Mouse (Mus musculus) forebrain, postnatal 0 days (tissue): ENCODE measurements around the gene Ptgs1. TPM values are rescaled to one million over a fixed set of nuclear protein-coding genes. Genes with fewer than 3 reads are reported as not detected.

Source experiments
- ATAC-seq: fragments of 200-750 bp; cut with Nextera tagmentation; 2 replicates; pipeline ENCODE4 v1.8.0; 2017; ENCODE audit warnings: mild to moderate bottlenecking, moderate library complexity
- DNase-seq: peaks from one replicate; pipeline ENCODE4 v3.0.0-alpha.2; 2015
- H3K27ac ChIP-seq: fragments of 300-500 bp; sonication (generic); 2 replicates; pipeline ENCODE4 v1.5.1; 2014; ENCODE audit warnings: low read depth, mild to moderate bottlenecking, antibody characterized with exemption, low read length, moderate library complexity, mixed read lengths
- H3K27me3 ChIP-seq: fragments of 300-500 bp; sonication (generic); 2 replicates; pipeline ENCODE4 v1.6.1; 2014; ENCODE audit warnings: mild to moderate bottlenecking, low read length, mixed read lengths; ENCODE audit not compliant: insufficient read depth
- H3K36me3 ChIP-seq: fragments of 300-500 bp; sonication (generic); 2 replicates; pipeline ENCODE4 v1.6.1; 2014; ENCODE audit warnings: mild to moderate bottlenecking, moderate library complexity; ENCODE audit not compliant: insufficient read depth
- H3K4me1 ChIP-seq: fragments of 300-500 bp; sonication (generic); 2 replicates; pipeline ENCODE4 v1.6.1; 2014; ENCODE audit warnings: antibody characterized with exemption; ENCODE audit not compliant: insufficient read depth
- H3K4me2 ChIP-seq: fragments of 300-500 bp; sonication (generic); 2 replicates; pipeline ENCODE4 v1.6.1; 2014; ENCODE audit warnings: low read depth, mild to moderate bottlenecking, moderate library complexity
- H3K4me3 ChIP-seq: fragments of 300-500 bp; sonication (generic); 2 replicates; pipeline ENCODE4 v1.5.1; 2014; ENCODE audit warnings: low read depth, low read length, mixed read lengths
- H3K9ac ChIP-seq: fragments of 300-500 bp; sonication (generic); 2 replicates; pipeline ENCODE4 v1.6.1; 2014; ENCODE audit warnings: mild to moderate bottlenecking
- H3K9me3 ChIP-seq: fragments of 300-500 bp; sonication (generic); 2 replicates; pipeline ENCODE4 v1.6.1; 2016; ENCODE audit warnings: low read length
- CTCF ChIP-seq: sonication (generic); IDR thresholded peaks from 2 replicates; pipeline ENCODE4 v1.5.1; 2016; ENCODE audit warnings: antibody characterized with exemption, control low read depth, low read depth
- WGBS: fragments of 180-500 bp; shearing (Covaris S2); extraction: QIAGEN DNeasy Blood & Tissue Kit; methylation state at CpG from one replicate; pipeline ENCODE4 v1.1.7; 2014; 5-methylcytosine and 5-hydroxymethylcytosine counted together
- polyA plus RNA-seq: library from polyadenylated mRNA; unstranded; fragments of >200 nt; fragmentation: Nextera tagmentation; extraction: Ambion mirVana; gene quantifications from 2 replicates; pipeline ENCODE4 v1.2.1, GENCODE M21; 2015
- total RNA-seq: library from RNA; depleted of rRNA; stranded (reverse); fragments of >200 nt; gene quantifications from 2 replicates; pipeline ENCODE4 v1.2.3, GENCODE M21; 2014

Ptgs1 gene
- total and polyA plus RNA-seq, 2 experiments from 2014 or later, result 5.5 to 6.6 TPM

DNA sequence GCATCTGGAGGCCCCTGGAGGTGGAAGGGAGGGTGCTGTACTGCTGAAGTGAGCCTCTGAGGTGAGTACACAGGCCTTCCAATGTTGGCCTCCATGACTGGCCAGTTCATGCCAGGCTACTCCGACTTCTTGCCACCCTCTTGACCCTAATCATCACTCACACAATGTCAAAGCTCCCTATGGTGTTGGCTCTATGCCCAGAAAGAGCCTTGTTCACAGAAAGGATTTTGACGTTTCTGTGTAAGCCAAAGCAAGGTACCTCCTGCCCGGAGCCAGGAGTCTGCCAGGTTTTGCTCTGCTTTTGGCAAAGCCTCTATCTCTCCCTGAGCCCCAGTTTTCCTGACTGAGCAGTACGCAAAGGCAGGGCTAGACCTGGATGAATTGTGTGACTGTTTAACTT is 5.7 kb downstream of the Ptgs1 start:
- 22% methylated on average over 4 of the region's 4 CpGs for WGBS
- Histone ChIP-seq H3K4me3 (no peak overlapping the region), H3K27me3 (no peaks in the 10 kb centered on the region), H3K36me3 (no peaks in the 10 kb centered on the region), H3K9ac (no peak overlapping the region), H3K27ac (no peak overlapping the region), H3K4me2 (no peak overlapping the region), H3K4me1 (no peaks in the 10 kb centered on the region), H3K9me3 (no peaks in the 10 kb centered on the region)
- ATAC-seq (peak; percentile 62), DNase-seq (peak; percentile 24)
- TF ChIP-seq CTCF, result no peak

DNA sequence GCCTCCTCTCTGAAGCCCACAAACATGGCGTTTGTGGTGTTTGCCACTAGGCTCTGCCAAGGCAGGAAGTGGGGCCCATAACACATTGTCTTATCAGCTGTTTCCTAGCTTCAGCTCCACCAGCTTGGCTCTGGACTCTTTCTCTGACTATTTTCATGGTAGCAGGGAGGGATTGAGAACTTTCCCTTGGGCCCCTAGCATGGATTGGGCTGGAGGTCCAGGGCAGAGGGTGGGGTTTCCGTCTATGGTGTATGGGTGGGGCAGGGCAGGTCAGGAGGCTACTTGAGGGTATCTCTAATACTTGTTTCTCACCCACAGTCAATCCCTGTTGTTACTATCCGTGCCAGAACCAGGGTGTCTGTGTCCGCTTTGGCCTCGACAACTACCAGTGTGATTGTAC is 6.7 kb downstream of the Ptgs1 start:
- no peaks in the 10 kb centered on the region for H3K4me1 ChIP-seq
- H3K4me2 ChIP-seq, result no peak overlapping the region
- H3K27ac ChIP-seq, result no peak overlapping the region
- no peaks in the 10 kb centered on the region for H3K36me3 ChIP-seq
- TF ChIP-seq CTCF, result no peak
- H3K27me3 ChIP-seq, result no peaks in the 10 kb centered on the region
- WGBS, result 90% methylated on average over 5 of the region's 5 CpGs
- ATAC-seq, result no peak
- no peak for DNase-seq
- H3K9me3 ChIP-seq, result no peaks in the 10 kb centered on the region
- no peak overlapping the region for H3K4me3 ChIP-seq
- H3K9ac ChIP-seq, result no peak overlapping the region

DNA sequence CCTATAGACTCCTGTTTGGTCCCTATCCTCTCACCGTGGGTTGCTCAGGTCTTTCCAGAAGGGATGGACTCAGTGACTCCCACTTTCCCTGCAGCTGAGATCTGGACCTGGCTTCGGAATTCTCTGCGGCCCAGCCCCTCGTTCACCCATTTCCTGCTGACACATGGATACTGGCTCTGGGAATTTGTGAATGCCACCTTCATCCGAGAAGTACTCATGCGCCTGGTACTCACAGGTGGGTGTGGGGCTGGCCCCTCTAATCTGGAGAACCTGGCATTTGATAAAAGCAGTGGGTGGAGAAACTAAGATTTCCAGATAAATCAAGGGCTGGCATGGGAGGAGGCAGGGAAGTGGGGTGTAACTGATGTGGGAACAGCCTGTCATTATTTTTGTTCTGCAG is 7.3 kb downstream of the Ptgs1 start:
- ATAC-seq (no peak), DNase-seq (no peak)
- 91% methylated on average over 6 of the region's 6 CpGs for WGBS
- Histone ChIP-seq H3K27ac (no peak overlapping the region), H3K9ac (no peak overlapping the region), H3K4me3 (no peak overlapping the region), H3K4me2 (no peak overlapping the region), H3K4me1 (no peaks in the 10 kb centered on the region), H3K27me3 (no peaks in the 10 kb centered on the region), H3K9me3 (no peaks in the 10 kb centered on the region), H3K36me3 (no peaks in the 10 kb centered on the region)
- TF ChIP-seq CTCF, result no peak

DNA sequence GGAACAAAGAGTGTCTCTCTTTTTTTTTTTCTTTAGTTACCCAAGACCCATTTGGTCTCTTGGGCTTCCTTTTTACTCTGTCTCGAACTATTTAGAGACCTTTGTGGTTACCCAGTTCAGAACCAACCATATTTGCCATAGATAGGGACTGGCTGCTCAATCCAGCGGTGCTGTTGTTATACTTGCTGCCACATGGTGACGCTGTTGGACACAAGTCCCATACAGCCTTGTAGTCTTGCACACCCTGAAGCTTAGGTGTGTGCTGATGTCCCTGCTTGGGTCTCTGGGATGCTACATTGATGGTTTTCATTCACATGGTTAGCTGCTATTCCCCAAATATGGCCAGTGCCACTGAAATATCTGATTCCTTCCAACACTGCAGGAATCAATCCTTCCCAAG is 8.2 kb downstream of the Ptgs1 start:
- Histone ChIP-seq H3K27ac (no peak overlapping the region), H3K9ac (no peak overlapping the region), H3K4me2 (no peak overlapping the region), H3K27me3 (no peaks in the 10 kb centered on the region), H3K4me1 (no peaks in the 10 kb centered on the region), H3K4me3 (no peak overlapping the region), H3K36me3 (no peaks in the 10 kb centered on the region), H3K9me3 (no peaks in the 10 kb centered on the region)
- TF ChIP-seq CTCF, result peak; percentile 32; the same call in 1 of the 2 replicates
- no peak for ATAC-seq
- WGBS, result 84% methylated on average over 3 of the region's 3 CpGs
- no peak for DNase-seq

DNA sequence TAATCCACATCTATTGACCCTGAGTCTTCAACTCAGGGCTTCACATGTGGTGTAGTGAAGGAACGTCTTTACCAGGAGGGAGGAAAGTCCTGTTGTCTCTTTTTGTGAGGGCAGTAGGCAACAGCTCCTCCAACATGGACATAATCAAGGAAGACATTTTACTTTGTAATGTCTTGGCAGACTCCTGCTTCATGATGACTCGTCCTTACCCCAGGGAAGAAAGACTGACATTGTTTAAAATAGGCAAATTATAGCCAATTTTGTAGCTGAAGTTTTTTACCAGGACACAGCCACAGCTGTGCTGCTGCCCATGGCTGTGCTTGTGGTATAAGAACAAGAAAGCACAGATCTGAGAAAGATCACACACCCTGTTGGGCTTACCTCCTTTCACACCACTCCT is 8.7 kb downstream of the Ptgs1 start:
- TF ChIP-seq CTCF, result no peak

DNA sequence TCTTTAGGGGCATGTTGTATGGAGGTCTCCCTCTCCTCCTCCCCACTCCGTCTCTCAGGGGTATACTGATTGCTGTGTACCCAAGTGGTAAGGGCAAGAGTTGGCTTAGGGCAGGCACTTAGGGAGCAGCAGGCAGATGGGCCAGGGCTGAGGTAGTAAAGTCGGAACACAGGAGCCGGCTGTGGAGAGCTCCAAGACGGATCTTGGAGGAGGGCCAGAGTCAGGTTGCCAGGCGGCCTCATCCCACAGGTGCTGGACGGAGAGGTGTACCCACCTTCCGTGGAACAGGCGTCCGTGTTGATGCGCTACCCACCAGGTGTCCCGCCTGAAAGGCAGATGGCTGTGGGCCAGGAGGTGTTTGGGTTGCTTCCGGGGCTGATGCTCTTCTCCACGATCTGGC is 12.3 kb downstream of the Ptgs1 start:
- Histone ChIP-seq H3K4me2 (no peak overlapping the region), H3K9me3 (no peaks in the 10 kb centered on the region), H3K36me3 (no peaks in the 10 kb centered on the region), H3K4me1 (no peaks in the 10 kb centered on the region), H3K27ac (no peak overlapping the region), H3K9ac (no peak overlapping the region), H3K27me3 (no peaks in the 10 kb centered on the region), H3K4me3 (no peak overlapping the region)
- no peak for TF ChIP-seq CTCF
- ATAC-seq (no peak), DNase-seq (no peak)
- 86% methylated on average over 13 of the region's 13 CpGs for WGBS

More for the DNA sequence above, 8.7 kb downstream of the Ptgs1 start:
- Histone ChIP-seq H3K36me3 (no peaks in the 10 kb centered on the region), H3K9me3 (no peaks in the 10 kb centered on the region), H3K4me3 (no peak overlapping the region), H3K4me1 (no peaks in the 10 kb centered on the region), H3K9ac (no peak overlapping the region), H3K27me3 (no peaks in the 10 kb centered on the region), H3K27ac (no peak overlapping the region), H3K4me2 (no peak overlapping the region)
- no peak for ATAC-seq
- WGBS, result 78% methylated on average over 2 of the region's 2 CpGs
- no peak for DNase-seq

DNA sequence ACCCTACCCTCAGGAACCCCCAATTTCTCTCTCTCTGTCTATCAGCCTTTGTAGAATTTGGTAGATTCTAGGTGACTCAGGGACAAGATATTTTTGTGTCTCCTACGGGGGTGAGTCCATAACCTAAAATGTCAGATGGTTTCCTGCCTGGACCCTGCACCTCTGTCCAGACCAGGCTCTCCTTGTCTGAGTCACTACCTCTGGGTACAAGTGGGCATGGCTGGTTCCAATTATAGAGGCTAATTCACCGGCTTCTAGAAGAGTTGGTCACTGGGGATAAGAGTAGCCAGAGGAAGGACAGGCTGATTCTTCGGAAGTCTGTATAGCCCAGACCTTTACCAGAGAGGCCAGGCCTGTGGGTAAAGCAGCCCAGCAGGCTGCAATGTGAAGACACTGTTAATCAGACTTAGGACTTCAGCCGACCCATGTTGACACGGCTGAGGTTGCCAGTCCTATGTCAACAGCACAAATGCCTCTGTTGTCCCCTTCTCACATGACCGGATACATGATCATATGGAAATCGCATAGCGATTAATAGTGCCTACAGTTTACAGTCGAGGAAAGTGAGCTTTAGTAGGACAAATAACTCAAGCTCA is 13.2 kb downstream of the Ptgs1 start:
- WGBS, result 81% methylated on average over 9 of the region's 9 CpGs
- H3K4me3 ChIP-seq, result no peak overlapping the region
- DNase-seq, result no peak

More for the DNA sequence above, 13.2 kb downstream of the Ptgs1 start:
- no peak overlapping the region for H3K9ac ChIP-seq
- no peak overlapping the region for H3K27ac ChIP-seq
- TF ChIP-seq CTCF, result no peak
- no peak overlapping the region for H3K4me2 ChIP-seq
- no peaks in the 10 kb centered on the region for H3K27me3 ChIP-seq
- H3K36me3 ChIP-seq, result no peaks in the 10 kb centered on the region
- H3K4me1 ChIP-seq, result no peaks in the 10 kb centered on the region
- no peak for ATAC-seq
- H3K9me3 ChIP-seq, result no peaks in the 10 kb centered on the region
